Mouse (Mus musculus): Measurements from ENCODE around the gene Ralgps1.

GRCm38 (mm10) chr2:33343413-33343812 lies 27.9 kb downstream of the Ralgps1 start:
- TF ChIP-seq CTCF (IDR thresholded peaks at IDR 0.05; ENCODE audit: control insufficient read depth, insufficient read depth, insufficient read length) (no peak), CEBPB (IDR thresholded peaks at IDR 0.05; ENCODE audit: low read depth) (no peak), FOSL1 (IDR thresholded peaks at IDR 0.05; ENCODE audit: insufficient read depth, low read length, poor library complexity, severe bottlenecking) (no peak), USF1 (IDR thresholded peaks at IDR 0.05; ENCODE audit: low read depth) (no peak), MYOG (IDR thresholded peaks at IDR 0.05; ENCODE audit: control insufficient read depth, extremely low read depth, insufficient read length) (no peak)
